Mouse (Mus musculus): ENCODE results near the gene Lao1. TPM values are rescaled to one million over a fixed set of nuclear protein-coding genes. Genes with fewer than 3 reads are reported as not detected.
"Not testable (repeated sequence)": the region's sequence is repeated elsewhere in the genome, so short reads cannot be mapped to it uniquely, and the experiment has no call there.

Lao1 gene
- not detected in 2 replicates for polyA plus RNA-seq (2015; fragmentation: Nextera tagmentation; extraction: Ambion mirVana)

DNA sequence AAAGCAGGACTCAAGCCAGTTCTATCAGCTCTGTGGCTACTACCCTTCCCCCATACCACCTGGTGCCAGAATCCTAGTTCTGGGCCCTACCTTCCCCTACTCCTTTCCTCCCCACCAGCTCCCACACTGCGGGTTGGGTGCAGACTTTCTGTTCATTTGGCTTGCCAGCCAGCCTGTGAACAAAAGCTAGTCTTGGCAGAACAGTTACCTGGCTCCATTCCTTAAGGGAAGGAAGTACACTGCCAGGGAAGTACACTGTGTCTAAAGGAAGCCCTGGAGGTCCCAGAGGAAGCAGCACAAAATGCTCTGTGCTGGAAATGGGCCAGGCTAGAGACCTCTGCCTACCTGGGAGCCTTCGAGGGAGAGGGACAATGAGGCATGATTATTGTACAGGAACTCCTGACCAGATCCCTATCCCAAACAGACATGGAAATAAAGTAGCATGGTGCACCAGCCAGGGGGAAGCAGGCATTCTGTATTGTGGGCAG lies at the start of gene Lao1:
Gene Lao1, plus strand, starts transcription at position 438 of the 488 bp plus-strand sequence.
- Histone ChIP-seq H3K27ac (ENCODE audit: low read length) (no peak within 1 kb of the TSS), H3K4me3 (ENCODE audit: low read length) (no peak within 1 kb of the TSS), H3K4me2 (ENCODE audit: low read depth, low read length) (no peak within 1 kb of the TSS), H3K27me3 (ENCODE audit: control insufficient read depth, insufficient read depth, low read length) (no peaks in the 10 kb centered on the region; the same call in 1 of the 2 replicates), H3K36me3 (ENCODE audit: control insufficient read depth, insufficient read depth) (no peaks in the 10 kb centered on the region), H3K9ac (ENCODE audit: low read length) (no peak within 1 kb of the TSS), H3K9me3 (replicated peaks; ENCODE audit: control insufficient read depth, low read length) (no peaks in the 10 kb centered on the region), H3K4me1 (ENCODE audit: control insufficient read depth, insufficient read depth, low read length) (no peaks in the 10 kb centered on the region)
- WGBS, result 71% methylated on average over 2 of the region's 2 CpGs
- 0 out of 2 replicates have a peak, but pooled peaks have one; percentile 52 for ATAC-seq (replicated peaks; ENCODE audit: extremely low read depth, insufficient read depth, low FRiP score)

DNA sequence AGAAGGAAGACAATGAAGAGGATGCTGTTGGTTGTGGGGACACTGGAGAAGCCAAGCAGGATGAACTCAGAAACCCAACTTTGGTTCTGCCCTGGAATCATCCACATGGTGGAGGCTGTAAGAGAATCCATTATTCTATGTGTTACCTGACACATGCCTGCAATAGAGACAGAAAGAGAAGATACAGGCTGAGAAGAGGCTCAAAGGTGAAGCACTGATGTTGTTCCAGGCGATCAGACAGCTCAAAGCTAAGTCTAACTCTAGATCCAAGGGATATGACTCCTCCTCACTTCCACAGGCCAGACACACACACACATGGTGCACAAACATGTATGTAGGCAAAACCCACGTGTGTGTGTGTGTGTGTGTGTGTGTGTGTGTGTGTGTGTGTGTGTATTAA lies 44.0 kb upstream of the Lao1 start, which contains the start of gene Olfr1329:
Gene Olfr1329, minus strand, starts transcription at position 101 of the 400 bp plus-strand sequence.
- ATAC-seq (replicated peaks; ENCODE audit: extremely low read depth, insufficient read depth, low FRiP score); H3K9ac ChIP-seq (ENCODE audit: low read length); H3K9me3 ChIP-seq (replicated peaks; ENCODE audit: control insufficient read depth, low read length); H3K4me2 ChIP-seq (ENCODE audit: low read depth, low read length); H3K27ac ChIP-seq (ENCODE audit: low read length); H3K36me3 ChIP-seq (ENCODE audit: control insufficient read depth, insufficient read depth); H3K4me3 ChIP-seq (ENCODE audit: low read length); H3K27me3 ChIP-seq (ENCODE audit: control insufficient read depth, insufficient read depth, low read length); H3K4me1 ChIP-seq (ENCODE audit: control insufficient read depth, insufficient read depth, low read length): not testable (repeated sequence)
- WGBS, result 42% methylated on average over 2 of the region's 2 CpGs

DNA sequence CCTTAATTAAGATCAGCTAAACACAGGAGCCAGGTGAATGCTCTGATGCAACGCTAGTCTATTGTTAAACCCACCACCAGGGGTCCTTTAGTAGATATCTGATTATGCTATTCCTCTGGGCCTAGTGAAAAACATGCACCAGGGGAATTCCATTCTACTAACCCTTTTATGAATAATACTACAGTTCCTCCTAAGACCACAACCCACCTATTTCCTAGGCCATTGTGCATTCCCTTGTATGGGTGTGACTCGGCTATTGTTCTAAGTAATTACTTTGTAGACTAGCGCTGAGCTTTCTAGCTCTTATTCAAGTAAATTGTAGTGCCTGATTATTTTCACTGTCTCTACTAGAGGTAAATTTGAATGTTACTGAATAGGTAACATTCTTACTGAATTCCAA lies 30.1 kb upstream of the Lao1 start:
- not testable (repeated sequence) for H3K27ac ChIP-seq (ENCODE audit: low read length); H3K4me1 ChIP-seq (ENCODE audit: control insufficient read depth, insufficient read depth, low read length); H3K9me3 ChIP-seq (replicated peaks; ENCODE audit: control insufficient read depth, low read length); H3K27me3 ChIP-seq (ENCODE audit: control insufficient read depth, insufficient read depth, low read length); H3K4me3 ChIP-seq (ENCODE audit: low read length); H3K4me2 ChIP-seq (ENCODE audit: low read depth, low read length); H3K36me3 ChIP-seq (ENCODE audit: control insufficient read depth, insufficient read depth); H3K9ac ChIP-seq (ENCODE audit: low read length); ATAC-seq (replicated peaks; ENCODE audit: extremely low read depth, insufficient read depth, low FRiP score)
- WGBS, result 74% methylated on average over 3 of the region's 3 CpGs

DNA sequence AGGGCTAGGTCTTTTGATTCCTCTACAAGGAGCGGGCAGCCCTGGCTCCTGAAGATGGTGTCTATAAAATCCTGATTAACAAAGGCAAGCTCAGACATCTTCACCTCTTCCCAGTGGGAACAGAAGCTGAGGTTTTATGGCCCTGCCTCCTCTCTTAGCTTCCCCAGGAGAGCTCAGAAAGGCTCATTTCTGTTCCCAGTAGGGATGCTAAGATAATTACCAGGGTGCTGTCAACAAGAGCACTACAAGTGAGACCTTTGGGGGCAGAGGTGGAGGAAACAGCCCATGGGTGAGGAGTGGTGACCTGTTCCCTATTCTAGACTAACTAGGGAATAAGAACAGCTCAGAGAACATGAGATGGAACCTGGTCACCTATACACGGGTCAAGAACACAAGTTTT lies 22.9 kb upstream of the Lao1 start, which contains the start of gene Olfr1328:
Gene Olfr1328, minus strand, starts transcription at position 101 of the 400 bp plus-strand sequence.
- Histone ChIP-seq H3K4me3 (ENCODE audit: low read length) (no peak within 1 kb of the TSS), H3K27me3 (ENCODE audit: control insufficient read depth, insufficient read depth, low read length) (no peaks in the 10 kb centered on the region), H3K9me3 (replicated peaks; ENCODE audit: control insufficient read depth, low read length) (no peaks in the 10 kb centered on the region), H3K4me2 (ENCODE audit: low read depth, low read length) (no peak within 1 kb of the TSS), H3K4me1 (ENCODE audit: control insufficient read depth, insufficient read depth, low read length) (no peaks in the 10 kb centered on the region), H3K27ac (ENCODE audit: low read length) (no peak within 1 kb of the TSS), H3K9ac (ENCODE audit: low read length) (no peak within 1 kb of the TSS), H3K36me3 (ENCODE audit: control insufficient read depth, insufficient read depth) (no peaks in the 10 kb centered on the region)
- 71% methylated on average over 2 of the region's 2 CpGs for WGBS
- no peak for ATAC-seq (replicated peaks; ENCODE audit: extremely low read depth, insufficient read depth, low FRiP score)

DNA sequence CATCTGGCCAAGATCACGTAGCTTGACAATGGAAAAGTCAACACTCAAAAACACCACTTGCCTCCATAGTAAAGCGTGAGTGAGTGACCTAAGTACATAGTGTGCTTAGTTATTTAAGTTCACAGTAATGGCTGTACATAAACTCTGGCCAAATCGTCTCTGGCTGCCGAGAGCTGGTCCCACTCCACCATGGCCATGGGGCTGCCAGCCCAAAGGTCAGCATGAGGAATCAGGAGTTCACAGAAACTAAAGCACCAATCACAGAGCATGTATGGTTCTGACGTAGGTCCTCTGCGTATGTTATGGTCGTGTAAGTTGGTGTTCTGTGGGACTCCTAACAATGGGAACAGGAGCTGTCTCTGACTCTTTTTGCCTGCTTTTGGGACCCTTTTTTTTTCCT lies 2.6 kb upstream of the Lao1 start:
- Histone ChIP-seq H3K36me3 (ENCODE audit: control insufficient read depth, insufficient read depth) (no peaks in the 10 kb centered on the region), H3K9me3 (replicated peaks; ENCODE audit: control insufficient read depth, low read length) (no peaks in the 10 kb centered on the region), H3K9ac (ENCODE audit: low read length) (no peak overlapping the region), H3K4me2 (ENCODE audit: low read depth, low read length) (no peak overlapping the region), H3K4me3 (ENCODE audit: low read length) (no peak overlapping the region), H3K4me1 (ENCODE audit: control insufficient read depth, insufficient read depth, low read length) (no peaks in the 10 kb centered on the region), H3K27ac (ENCODE audit: low read length) (no peak overlapping the region), H3K27me3 (ENCODE audit: control insufficient read depth, insufficient read depth, low read length) (no peaks in the 10 kb centered on the region; the same call in 1 of the 2 replicates)
- 70% methylated on average over 7 of the region's 7 CpGs for WGBS
- no peak for ATAC-seq (replicated peaks; ENCODE audit: extremely low read depth, insufficient read depth, low FRiP score)

DNA sequence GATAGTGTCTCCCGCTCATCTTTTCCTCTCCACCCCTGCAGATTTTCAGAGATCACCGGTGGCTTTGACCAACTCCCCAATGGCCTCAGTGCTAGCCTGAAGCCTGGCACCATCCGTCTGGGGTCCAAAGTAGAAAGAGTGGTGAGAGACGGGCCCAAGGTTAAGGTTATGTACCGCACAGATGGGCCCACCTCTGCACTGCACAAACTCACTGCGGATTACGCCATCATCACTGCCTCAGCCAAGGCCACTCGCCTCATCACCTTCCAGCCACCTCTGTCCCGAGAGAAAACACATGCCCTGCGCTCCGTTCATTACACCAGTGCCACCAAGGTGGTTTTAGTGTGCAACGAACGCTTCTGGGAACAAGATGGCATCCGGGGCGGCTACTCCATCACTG lies 6.3 kb downstream of the Lao1 start:
- WGBS, result 90% methylated on average over 15 of the region's 15 CpGs
- no peaks in the 10 kb centered on the region for H3K4me1 ChIP-seq (ENCODE audit: control insufficient read depth, insufficient read depth, low read length)
- no peaks in the 10 kb centered on the region for H3K36me3 ChIP-seq (ENCODE audit: control insufficient read depth, insufficient read depth)
- no peak overlapping the region for H3K27ac ChIP-seq (ENCODE audit: low read length)
- H3K4me3 ChIP-seq (ENCODE audit: low read length), result no peak overlapping the region
- no peak overlapping the region for H3K9ac ChIP-seq (ENCODE audit: low read length)
- no peaks in the 10 kb centered on the region for H3K27me3 ChIP-seq (ENCODE audit: control insufficient read depth, insufficient read depth, low read length)
- ATAC-seq (replicated peaks; ENCODE audit: extremely low read depth, insufficient read depth, low FRiP score), result no peak
- H3K4me2 ChIP-seq (ENCODE audit: low read depth, low read length), result no peak overlapping the region
- H3K9me3 ChIP-seq (replicated peaks; ENCODE audit: control insufficient read depth, low read length), result no peaks in the 10 kb centered on the region

DNA sequence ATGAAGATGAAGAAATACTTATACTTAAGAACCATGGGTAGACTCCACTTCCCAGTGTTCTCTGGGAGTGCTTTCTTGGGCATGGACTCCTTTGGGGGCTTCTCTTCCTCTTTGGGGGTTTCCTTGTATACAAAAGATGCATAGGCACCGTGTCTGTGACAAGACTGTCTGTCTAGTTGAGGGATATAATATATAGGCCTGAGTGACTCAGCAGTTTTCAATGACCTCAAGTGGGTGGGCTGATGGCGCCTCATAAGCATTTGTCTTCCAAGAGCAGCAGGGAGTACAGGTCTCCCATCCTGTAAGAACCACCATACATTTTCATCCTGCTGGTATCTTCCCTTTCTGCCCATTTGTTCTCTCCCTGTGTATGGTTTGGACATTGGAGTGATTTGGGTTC lies 11.9 kb downstream of the Lao1 start:
- no peaks in the 10 kb centered on the region for H3K9me3 ChIP-seq (replicated peaks; ENCODE audit: control insufficient read depth, low read length)
- H3K9ac ChIP-seq (ENCODE audit: low read length), result no peak overlapping the region
- H3K27me3 ChIP-seq (ENCODE audit: control insufficient read depth, insufficient read depth, low read length), result no peaks in the 10 kb centered on the region
- no peak overlapping the region for H3K4me3 ChIP-seq (ENCODE audit: low read length)
- no peak overlapping the region for H3K27ac ChIP-seq (ENCODE audit: low read length)
- H3K36me3 ChIP-seq (ENCODE audit: control insufficient read depth, insufficient read depth), result no peaks in the 10 kb centered on the region
- no peak overlapping the region for H3K4me2 ChIP-seq (ENCODE audit: low read depth, low read length)
- no peaks in the 10 kb centered on the region for H3K4me1 ChIP-seq (ENCODE audit: control insufficient read depth, insufficient read depth, low read length)
- ATAC-seq (replicated peaks; ENCODE audit: extremely low read depth, insufficient read depth, low FRiP score), result no peak
- 71% methylated on average over 2 of the region's 2 CpGs for WGBS

DNA sequence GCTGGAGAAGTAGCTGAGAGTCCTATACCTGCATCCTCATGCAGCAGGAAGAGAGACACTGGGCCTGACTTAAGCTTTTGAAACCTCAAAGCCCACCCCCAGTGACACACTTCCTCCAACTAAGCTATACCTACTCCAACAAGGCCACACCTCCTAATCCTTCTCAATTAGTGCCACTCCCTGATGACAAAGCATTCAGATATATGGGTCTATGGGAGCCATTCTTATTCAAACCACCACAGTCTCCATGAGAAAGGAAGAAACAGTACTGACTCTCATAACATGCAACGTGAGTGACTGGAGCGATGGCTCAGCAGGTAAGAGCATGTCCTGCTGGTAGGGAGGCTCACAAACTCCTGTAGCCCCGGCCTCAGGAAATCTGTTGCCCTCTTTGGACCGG lies 23.9 kb downstream of the Lao1 start:
- Histone ChIP-seq H3K9me3 (replicated peaks; ENCODE audit: control insufficient read depth, low read length) (no peaks in the 10 kb centered on the region; the same call in 1 of the 2 replicates), H3K36me3 (ENCODE audit: control insufficient read depth, insufficient read depth) (no peaks in the 10 kb centered on the region), H3K27ac (ENCODE audit: low read length) (no peak overlapping the region), H3K4me2 (ENCODE audit: low read depth, low read length) (no peak overlapping the region), H3K4me3 (ENCODE audit: low read length) (no peak overlapping the region), H3K27me3 (ENCODE audit: control insufficient read depth, insufficient read depth, low read length) (no peaks in the 10 kb centered on the region), H3K4me1 (ENCODE audit: control insufficient read depth, insufficient read depth, low read length) (no peaks in the 10 kb centered on the region), H3K9ac (ENCODE audit: low read length) (no peak overlapping the region)
- ATAC-seq (replicated peaks; ENCODE audit: extremely low read depth, insufficient read depth, low FRiP score), result no peak
- WGBS, result 85% methylated on average over 4 of the region's 4 CpGs

DNA sequence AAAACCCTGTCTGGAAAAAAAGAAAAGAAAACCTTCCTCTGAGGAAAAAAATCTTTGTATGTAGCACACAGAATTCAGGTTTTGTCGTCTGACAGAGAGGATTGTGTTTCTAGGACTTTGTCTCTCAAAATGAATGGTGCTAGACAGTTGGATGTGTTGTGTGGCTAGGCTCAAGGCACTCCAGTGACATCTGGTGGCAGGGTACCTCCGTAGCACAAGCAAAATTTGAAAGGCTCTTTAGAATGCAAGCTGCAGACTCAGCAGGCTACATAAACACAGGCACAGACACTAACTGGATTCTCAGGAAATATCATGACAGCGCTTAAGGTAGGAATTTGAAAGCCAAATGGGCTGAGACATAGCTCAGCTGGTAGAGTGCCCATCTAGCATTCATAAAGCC lies 27.2 kb downstream of the Lao1 start:
- no peak overlapping the region for H3K4me2 ChIP-seq (ENCODE audit: low read depth, low read length)
- no peaks in the 10 kb centered on the region for H3K4me1 ChIP-seq (ENCODE audit: control insufficient read depth, insufficient read depth, low read length)
- ATAC-seq (replicated peaks; ENCODE audit: extremely low read depth, insufficient read depth, low FRiP score), result no peak
- 10% methylated on average over 3 of the region's 3 CpGs for WGBS
- H3K36me3 ChIP-seq (ENCODE audit: control insufficient read depth, insufficient read depth), result no peaks in the 10 kb centered on the region
- peaks cover 3% of the 10 kb centered on the region; the same call in 1 of the 2 replicates for H3K9me3 ChIP-seq (replicated peaks; ENCODE audit: control insufficient read depth, low read length)
- H3K4me3 ChIP-seq (ENCODE audit: low read length), result no peak overlapping the region
- H3K9ac ChIP-seq (ENCODE audit: low read length), result no peak overlapping the region
- no peak overlapping the region for H3K27ac ChIP-seq (ENCODE audit: low read length)
- no peaks in the 10 kb centered on the region for H3K27me3 ChIP-seq (ENCODE audit: control insufficient read depth, insufficient read depth, low read length)

Data from heart, embryonic 16.5 days (tissue).